Mouse (Mus musculus): ENCODE data around the gene Nadk. TPM values are rescaled to one million over a fixed set of nuclear protein-coding genes. Genes with fewer than 3 reads are reported as not detected.
A peak's percentile ranks its signal among the peaks of the same experiment; 100 is the strongest.

The Nadk gene
- total and polyA plus RNA-seq, 3 experiments = 162 to 204 (median 199) TPM

GRCm38 (mm10) chr4:155618321-155618720 lies 56.1 kb downstream of the Nadk start:
- Histone ChIP-seq H3K4me2 (ENCODE audit: insufficient read depth, low read depth, poor library complexity, severe bottlenecking) (no peak overlapping the region), H3K4me1 (ENCODE audit: control insufficient read depth in 1 of 2, insufficient read depth in 2 of 2) (peaks cover 0 to 16% of the 10 kb centered on the region in 2 experiments; a peak in 2 of 4 replicates), H3K27me3 (replicated peaks) (no peaks in the 10 kb centered on the region), H3K9me3 (replicated peaks; ENCODE audit: low read length) (no peaks in the 10 kb centered on the region), H3K79me2 (replicated peaks; ENCODE audit: control insufficient read depth, extremely low read depth, insufficient read depth, poor library complexity, severe bottlenecking) (peaks cover 10% of the 10 kb centered on the region), H3K4me3 (replicated peaks in 1 of 3; ENCODE audit: low read depth in 2 of 3, low read length in 2 of 3, poor library complexity in 1 of 3) (no peak overlapping the region), H3K36me3 (replicated peaks in 1 of 2; ENCODE audit: control insufficient read depth in 1 of 2, insufficient read depth in 1 of 2, low read length in 1 of 2) (peaks cover 62 to 86% of the 10 kb centered on the region in 2 experiments), H3K9ac (ENCODE audit: insufficient read depth, low read depth) (no peak overlapping the region), H3K27ac (ENCODE audit: insufficient read depth, low read depth) (no peak overlapping the region)
- no peak for TF ChIP-seq BHLHE40 (IDR thresholded peaks at IDR 0.05; ENCODE audit: low read depth, low read length)
- dilution Hi-C loops (cut with MboI; ENCODE audit: extremely low pct_ligation_motif_present, extremely low pct_unique_long_range_greater_than_20kb, low sequenced_read_pairs) (no loop called here), in situ Hi-C loops (cut with MboI; ENCODE audit: low pct_ligation_motif_present, low pct_unique_long_range_greater_than_20kb, low sequenced_read_pairs) (no loop called here)
- no peak for DNase-seq (ENCODE audit: extremely low read depth)

DNA sequence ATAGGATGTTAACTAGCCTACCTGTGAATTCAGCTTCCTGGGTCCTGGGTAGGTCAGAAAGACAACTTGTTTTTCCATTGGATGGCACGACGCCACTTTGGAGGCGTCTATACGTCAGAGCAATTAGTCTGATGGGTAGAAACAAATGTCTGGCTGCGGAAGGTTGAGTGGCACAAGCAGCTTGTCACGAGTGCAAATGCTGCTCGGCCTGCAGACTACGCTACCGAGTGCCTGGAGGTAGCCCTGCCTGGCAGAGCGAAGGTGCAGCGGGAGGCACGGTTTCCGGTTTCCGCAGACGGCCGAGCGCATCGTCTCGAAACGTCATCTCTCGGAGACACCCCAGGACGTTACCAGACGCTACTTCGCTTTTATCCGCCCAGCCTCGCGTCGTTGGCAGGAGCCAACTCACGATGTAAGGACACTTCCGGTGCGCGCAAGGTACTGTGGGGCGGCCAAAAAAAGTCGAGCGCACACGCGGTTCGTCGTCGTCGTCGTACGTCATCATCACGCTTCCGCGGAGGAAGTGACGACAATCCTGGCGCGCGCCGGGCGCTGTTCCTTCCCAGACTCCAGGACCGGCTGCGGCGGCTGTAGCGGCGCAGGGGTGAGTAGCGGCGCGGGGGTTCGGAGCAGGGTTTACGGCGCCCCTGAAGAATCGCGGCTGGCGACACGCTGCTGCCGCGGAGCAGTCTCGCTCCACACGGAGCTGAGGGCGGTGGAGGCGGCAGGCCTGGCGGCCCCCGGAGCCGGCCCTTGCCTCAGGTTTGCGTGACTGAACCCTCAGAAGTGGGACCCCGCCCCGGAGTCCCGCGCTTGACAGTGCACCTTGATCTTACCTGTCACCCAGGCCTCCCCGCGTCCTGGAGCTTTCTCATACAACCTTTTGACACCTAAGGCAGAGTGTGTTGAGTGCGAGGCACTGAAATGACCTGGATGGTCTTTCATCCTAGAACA lies 62.4 kb downstream of the Nadk start, which contains the start of gene Cdk11b:
Gene Cdk11b, plus strand, starts transcription at position 517 of the 954 bp plus-strand sequence.
- Histone ChIP-seq H3K27ac (ENCODE audit: insufficient read depth, low read depth) (peak within 1 kb of the TSS; percentile 83), H3K9me3 (replicated peaks; ENCODE audit: low read length) (no peaks in the 10 kb centered on the region), H3K79me2 (replicated peaks; ENCODE audit: control insufficient read depth, extremely low read depth, insufficient read depth, poor library complexity, severe bottlenecking) (peaks cover 25% of the 10 kb centered on the region), H3K9ac (ENCODE audit: insufficient read depth, low read depth) (peak within 1 kb of the TSS; percentile 83), H3K36me3 (replicated peaks in 1 of 2; ENCODE audit: control insufficient read depth in 1 of 2, insufficient read depth in 1 of 2, low read length in 1 of 2) (peaks cover 31 to 56% of the 10 kb centered on the region in 2 experiments), H3K4me3 (replicated peaks in 1 of 3; ENCODE audit: low read depth in 2 of 3, low read length in 2 of 3, poor library complexity in 1 of 3) (peak within 1 kb of the TSS; percentile 78 to 90 (median 81)), H3K4me1 (ENCODE audit: control insufficient read depth in 1 of 2, insufficient read depth in 2 of 2) (peaks cover 0 to 20% of the 10 kb centered on the region in 2 experiments; a peak in 2 of 4 replicates), H3K27me3 (replicated peaks) (no peaks in the 10 kb centered on the region), H3K4me2 (ENCODE audit: insufficient read depth, low read depth, poor library complexity, severe bottlenecking) (peak within 1 kb of the TSS; percentile 95)
- DNase-seq (ENCODE audit: extremely low read depth) = peak; percentile 99
- in situ Hi-C loops (cut with MboI; ENCODE audit: low pct_ligation_motif_present, low pct_unique_long_range_greater_than_20kb, low sequenced_read_pairs) (no loop called here), dilution Hi-C loops (cut with MboI; ENCODE audit: extremely low pct_ligation_motif_present, extremely low pct_unique_long_range_greater_than_20kb, low sequenced_read_pairs) (no loop called here)
- TF ChIP-seq UBTF (IDR thresholded peaks at IDR 0.05; ENCODE audit: low read depth, low read length) (no peak), MAZ (IDR thresholded peaks at IDR 0.05; ENCODE audit: low read depth, low read length) (no peak), MAX (IDR thresholded peaks at IDR 0.05; ENCODE audit: low read length) (peak; percentile 92), ZMIZ1 (IDR thresholded peaks at IDR 0.05; ENCODE audit: low read depth, low read length) (peak; percentile 28), CTCF (conservative IDR thresholded peaks at IDR 0.05 in 1 of 2, IDR thresholded peaks at IDR 0.05 in 1 of 2; ENCODE audit: low read depth in 2 of 2, low read length in 2 of 2) (no peak), SMC3 (IDR thresholded peaks at IDR 0.05; ENCODE audit: low read depth, low read length) (no peak), EP300 (IDR thresholded peaks at IDR 0.05; ENCODE audit: low read length) (no peak), CHD1 (IDR thresholded peaks at IDR 0.05; ENCODE audit: low read depth, low read length) (no peak), RCOR1 (conservative IDR thresholded peaks at IDR 0.05; ENCODE audit: low read depth, low read length) (no peak), JUND (conservative IDR thresholded peaks at IDR 0.05; ENCODE audit: low read depth, low read length) (no peak), GABPA (IDR thresholded peaks at IDR 0.05; ENCODE audit: insufficient replicate concordance, low read depth, low read length) (peak; percentile 80), SIN3A (IDR thresholded peaks at IDR 0.05; ENCODE audit: low read length) (peak; percentile 95), E2F4 (IDR thresholded peaks at IDR 0.05; ENCODE audit: insufficient replicate concordance, low read depth, low read length) (no peak), NELFE (IDR thresholded peaks at IDR 0.05; ENCODE audit: low read depth, low read length) (peak; percentile 91), USF1 (IDR thresholded peaks at IDR 0.05; ENCODE audit: low read depth, low read length) (no peak), USF2 (conservative IDR thresholded peaks at IDR 0.05; ENCODE audit: low read depth, low read length) (no peak), MXI1 (IDR thresholded peaks at IDR 0.05; ENCODE audit: low read depth, low read length) (peak; percentile 96), PAX5 (IDR thresholded peaks at IDR 0.05; ENCODE audit: low read length) (no peak), POLR2A (IDR thresholded peaks at IDR 0.05; ENCODE audit: low read depth, low read length) (peak; percentile 93), ZNF384 (IDR thresholded peaks at IDR 0.05; ENCODE audit: low read depth, low read length) (peak; percentile 87), RAD21 (IDR thresholded peaks at IDR 0.05; ENCODE audit: low read depth, low read length) (no peak), BHLHE40 (IDR thresholded peaks at IDR 0.05; ENCODE audit: low read depth, low read length) (0 out of 2 replicates have a peak, but pooled peaks have one; percentile 9), KAT2A (IDR thresholded peaks at IDR 0.05; ENCODE audit: insufficient replicate concordance, low read length) (peak; percentile 92), CHD2 (IDR thresholded peaks at IDR 0.05; ENCODE audit: low read length) (no peak; the same call in 1 of the 2 replicates), MYC (IDR thresholded peaks at IDR 0.05; ENCODE audit: low read depth, low read length) (peak; percentile 86; the same call in 1 of the 2 replicates), TCF12 (IDR thresholded peaks at IDR 0.05; ENCODE audit: low read depth, low read length) (peak; percentile 72), HCFC1 (IDR thresholded peaks at IDR 0.05; ENCODE audit: low read depth, low read length) (peak; percentile 93), IRF4 (IDR thresholded peaks at IDR 0.05; ENCODE audit: low read depth, low read length) (peak; percentile 59), JUN (IDR thresholded peaks at IDR 0.05; ENCODE audit: insufficient read depth, low read depth, low read length) (no peak), ZKSCAN1 (IDR thresholded peaks at IDR 0.05; ENCODE audit: borderline replicate concordance, low read depth, low read length) (no peak), POLR2AphosphoS2 (IDR thresholded peaks at IDR 0.05; ENCODE audit: low read depth, low read length) (peak; percentile 77; the same call in 1 of the 2 replicates)
